Mouse (Mus musculus) T-helper 17 cell (primary cell): Measurements from ENCODE around the gene Med4.
"Not testable (repeated sequence)": the region's sequence is repeated elsewhere in the genome, so short reads cannot be mapped to it uniquely, and the experiment has no call there.

Experiments used
- in situ Hi-C, 2 experiments: fragments of 300-600 bp; cut with MboI, MseI; formaldehyde crosslinking; loops; 1 replicate in 1 of 2; 2 replicates in 1 of 2; pipeline ENCODE4 v1.15.1; 2025; ENCODE audit warnings: high pct_unique_total_duplicates in 2 of 2

Gene Med4

GRCm38 (mm10) chr14:73501721-73502120 lies 8.1 kb upstream of the Med4 start:
- in situ Hi-C loops, result no loop called here

GRCm38 (mm10) chr14:73502591-73503184 lies 7.1 kb upstream of the Med4 start:
- in situ Hi-C loops, result no loop called here

GRCm38 (mm10) chr14:73503237-73503933 lies 6.4 kb upstream of the Med4 start:
- in situ Hi-C loops, result no loop called here

- in situ Hi-C loops, result no loop called here
These were observed 3.5 kb upstream of the Med4 start for GRCm38 (mm10) chr14:73506283-73506682.

- in situ Hi-C loops, result no loop called here
These were observed 2.6 kb upstream of the Med4 start for GRCm38 (mm10) chr14:73507200-73507599.

GRCm38 (mm10) chr14:73507702-73508376 lies 2.0 kb upstream of the Med4 start:
- in situ Hi-C loops, result no loop called here

GRCm38 (mm10) chr14:73508630-73509395 lies 1.0 kb upstream of the Med4 start:
- in situ Hi-C loops, result no loop called here

GRCm38 (mm10) chr14:73524136-73524535 lies 14.3 kb downstream of the Med4 start:
- in situ Hi-C loops, result no loop called here

GRCm38 (mm10) chr14:73524766-73525448 lies 15.1 kb downstream of the Med4 start, which contains the start of gene Sucla2:
Sucla2 (plus strand) TSS chr14:73525319.
- in situ Hi-C loops, result no loop called here

GRCm38 (mm10) chr14:73528661-73529060 lies 18.8 kb downstream of the Med4 start:
- in situ Hi-C loops, result not testable (repeated sequence)

- in situ Hi-C loops, result loop anchor here in 1 of 2 experiments (5.0 kb wide), 1 partner anchor 1183 kb away; no protein-coding TSS in a partner anchor
These were observed 24.1 kb downstream of the Med4 start for GRCm38 (mm10) chr14:73533755-73534465.

- in situ Hi-C loops, result no loop called here
These were observed 25.8 kb downstream of the Med4 start for GRCm38 (mm10) chr14:73535641-73536040.

- in situ Hi-C loops, result no loop called here
These were observed 34.0 kb downstream of the Med4 start for GRCm38 (mm10) chr14:73543781-73544180.

GRCm38 (mm10) chr14:73547034-73547433 lies 37.2 kb downstream of the Med4 start:
- in situ Hi-C loops, result no loop called here

GRCm38 (mm10) chr14:73548051-73548450 lies 38.2 kb downstream of the Med4 start, which contains the start of gene Nudt15:
Nudt15 (minus strand) TSS chr14:73548242.
- in situ Hi-C loops, result no loop called here

- in situ Hi-C loops, result no loop called here
These were observed 40.5 kb downstream of the Med4 start for GRCm38 (mm10) chr14:73550291-73550690.

- in situ Hi-C loops, result no loop called here
These were observed 40.9 kb downstream of the Med4 start for GRCm38 (mm10) chr14:73550732-73551131.

- in situ Hi-C loops, result no loop called here
These were observed 41.3 kb downstream of the Med4 start for GRCm38 (mm10) chr14:73551164-73551563.

- in situ Hi-C loops, result no loop called here
These were observed 42.7 kb downstream of the Med4 start for GRCm38 (mm10) chr14:73552341-73553121.
